Mouse (Mus musculus): ENCODE measurements around the gene Nrip3. TPM values are rescaled to one million over a fixed set of nuclear protein-coding genes. Genes with fewer than 3 reads are reported as not detected.
A peak's percentile ranks its signal among the peaks of the same experiment; 100 is the strongest.

Nrip3 gene
- polyA plus RNA-seq, 1 experiment = 3.2 TPM

DNA sequence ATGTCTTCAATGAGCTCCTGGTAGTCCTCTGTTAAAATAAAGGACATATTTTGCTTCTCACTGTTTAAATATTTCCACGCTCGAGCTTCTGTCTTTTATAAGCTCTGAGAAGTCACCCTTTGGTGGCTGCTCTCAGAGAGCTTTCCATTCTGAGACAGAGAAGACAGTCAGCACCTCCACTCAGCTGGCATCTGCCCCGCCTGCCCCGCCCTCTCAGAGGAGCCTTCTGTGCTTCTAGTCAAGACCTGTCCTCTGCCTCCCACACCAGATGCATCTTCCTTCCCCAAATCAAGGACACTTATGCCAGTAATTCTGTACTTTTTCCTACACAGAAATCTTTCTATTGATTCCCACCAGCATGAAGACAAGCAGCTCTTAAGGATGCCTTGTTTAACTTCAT lies 18.8 kb upstream of the Nrip3 start:
- TF ChIP-seq POLR2A (IDR thresholded peaks at IDR 0.05; ENCODE audit: borderline replicate concordance, extremely low read depth, insufficient read depth, insufficient read length, poor library complexity, severe bottlenecking) (no peak), CTCF (IDR thresholded peaks at IDR 0.05; ENCODE audit: borderline replicate concordance, extremely low read depth, insufficient read depth, insufficient read length) (no peak)
- no peak for DNase-seq (ENCODE audit: low read depth)

DNA sequence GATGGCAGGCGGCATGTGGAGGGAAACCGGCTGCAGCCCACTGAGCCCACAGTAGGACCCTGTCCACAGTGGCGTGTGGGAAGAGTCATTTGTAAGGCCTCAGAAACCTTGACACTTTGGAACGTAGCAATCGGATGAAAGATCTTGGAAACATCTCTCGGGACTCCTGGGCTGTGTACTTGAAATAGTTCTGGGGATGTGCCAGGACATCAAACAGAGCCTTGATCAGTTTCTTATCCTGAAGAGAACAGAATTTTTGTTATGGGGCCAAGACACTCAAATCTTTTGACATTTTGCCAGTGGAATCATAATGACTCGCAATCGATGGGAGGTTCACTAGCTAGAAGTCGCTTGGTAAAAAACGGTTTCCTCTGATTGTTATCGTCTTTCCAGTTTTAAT lies 17.3 kb upstream of the Nrip3 start:
- DNase-seq (ENCODE audit: low read depth) = peak; percentile 52

DNA sequence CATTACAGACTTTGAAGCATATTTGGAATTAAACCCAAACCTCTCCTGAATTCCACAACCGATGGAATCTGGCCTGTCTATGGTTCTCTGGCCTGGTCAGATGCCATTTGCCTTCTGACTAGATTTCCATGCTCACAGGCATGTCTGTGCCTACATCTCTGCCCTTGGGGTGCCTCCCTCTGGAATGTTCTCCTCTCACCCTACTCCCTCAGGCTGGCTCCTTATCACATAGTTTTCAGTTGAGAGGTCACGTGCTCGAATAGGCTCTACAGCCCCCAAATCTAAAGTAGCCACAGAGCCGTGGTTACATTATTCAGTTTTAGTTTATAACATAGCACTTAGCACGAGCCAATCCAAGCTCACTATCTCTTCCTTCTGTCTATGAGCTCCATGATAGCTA lies 13.7 kb upstream of the Nrip3 start:
- DNase-seq (ENCODE audit: low read depth) = no peak
- no peak for TF ChIP-seq CTCF (IDR thresholded peaks at IDR 0.05; ENCODE audit: borderline replicate concordance, extremely low read depth, insufficient read depth, insufficient read length)
- no peak for TF ChIP-seq POLR2A (IDR thresholded peaks at IDR 0.05; ENCODE audit: borderline replicate concordance, extremely low read depth, insufficient read depth, insufficient read length, poor library complexity, severe bottlenecking)

More for the DNA sequence above, 17.3 kb upstream of the Nrip3 start:
- TF ChIP-seq CTCF (IDR thresholded peaks at IDR 0.05; ENCODE audit: borderline replicate concordance, extremely low read depth, insufficient read depth, insufficient read length) (no peak), POLR2A (IDR thresholded peaks at IDR 0.05; ENCODE audit: borderline replicate concordance, extremely low read depth, insufficient read depth, insufficient read length, poor library complexity, severe bottlenecking) (no peak)

DNA sequence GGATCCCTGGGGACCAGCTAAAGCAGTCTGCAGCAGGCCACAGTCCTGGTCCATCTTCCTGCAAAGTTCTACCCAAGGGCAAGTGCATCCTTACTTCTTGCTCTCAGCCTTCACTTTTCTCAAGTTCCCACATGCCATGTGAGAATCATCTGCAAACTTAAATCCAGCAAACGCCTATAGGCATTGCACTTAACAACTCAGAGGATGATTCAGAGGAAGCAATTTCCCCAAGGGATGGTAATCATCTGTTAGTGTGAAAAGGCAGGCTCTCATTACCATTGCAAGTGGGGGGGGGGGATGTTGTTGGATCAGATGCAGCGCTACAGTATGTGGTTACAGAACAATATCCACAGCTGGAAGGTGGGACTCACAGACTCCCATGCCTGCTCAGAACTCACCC lies 12.7 kb upstream of the Nrip3 start:
- TF ChIP-seq POLR2A (IDR thresholded peaks at IDR 0.05; ENCODE audit: borderline replicate concordance, extremely low read depth, insufficient read depth, insufficient read length, poor library complexity, severe bottlenecking) = no peak
- no peak for TF ChIP-seq CTCF (IDR thresholded peaks at IDR 0.05; ENCODE audit: borderline replicate concordance, extremely low read depth, insufficient read depth, insufficient read length)
- peak; percentile 22 for DNase-seq (ENCODE audit: low read depth)

DNA sequence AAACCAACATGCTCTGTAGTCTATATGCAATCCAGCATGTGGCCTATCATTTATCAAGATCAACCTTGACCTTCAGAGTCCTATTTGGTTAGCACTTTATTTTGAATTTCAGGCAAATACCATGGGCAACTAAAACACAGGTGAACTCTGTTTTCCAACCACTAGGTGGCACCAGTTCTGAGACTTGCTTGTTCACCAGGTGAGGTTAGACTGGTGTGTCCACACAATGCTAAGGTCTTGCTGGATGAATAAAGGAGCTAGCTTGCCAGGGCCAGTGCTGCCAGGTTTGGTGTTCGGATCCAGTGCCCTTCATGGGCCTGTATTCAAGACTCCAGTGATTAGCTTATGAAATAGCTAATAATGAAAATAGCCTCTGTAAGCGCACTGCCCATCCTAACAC lies 10.9 kb upstream of the Nrip3 start:
- peak; percentile 77 for DNase-seq (ENCODE audit: low read depth)
- TF ChIP-seq POLR2A (IDR thresholded peaks at IDR 0.05; ENCODE audit: borderline replicate concordance, extremely low read depth, insufficient read depth, insufficient read length, poor library complexity, severe bottlenecking) (no peak), CTCF (IDR thresholded peaks at IDR 0.05; ENCODE audit: borderline replicate concordance, extremely low read depth, insufficient read depth, insufficient read length) (peak; percentile 69; the same call in 1 of the 2 replicates)

DNA sequence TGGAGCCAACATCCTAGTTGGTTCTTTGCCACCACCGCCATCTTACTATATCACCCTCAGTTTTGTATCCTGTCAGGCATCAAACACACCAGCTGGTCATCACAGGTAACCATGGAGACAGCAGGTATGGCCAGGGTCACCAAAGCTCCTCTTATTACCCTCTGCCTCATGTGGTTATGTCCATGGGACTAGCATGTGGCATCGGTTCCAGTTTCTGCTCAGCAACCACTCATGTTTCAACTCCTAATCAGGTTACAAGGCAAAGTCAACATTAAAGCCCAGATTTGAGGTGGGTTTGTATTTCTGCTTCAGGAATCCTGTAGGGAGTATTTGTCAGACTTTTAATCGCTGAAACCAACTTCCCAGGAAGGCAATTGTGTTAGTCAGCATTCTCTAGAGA lies 9.0 kb upstream of the Nrip3 start:
- DNase-seq (ENCODE audit: low read depth) = no peak
- TF ChIP-seq POLR2A (IDR thresholded peaks at IDR 0.05; ENCODE audit: borderline replicate concordance, extremely low read depth, insufficient read depth, insufficient read length, poor library complexity, severe bottlenecking) (no peak), CTCF (IDR thresholded peaks at IDR 0.05; ENCODE audit: borderline replicate concordance, extremely low read depth, insufficient read depth, insufficient read length) (no peak)

DNA sequence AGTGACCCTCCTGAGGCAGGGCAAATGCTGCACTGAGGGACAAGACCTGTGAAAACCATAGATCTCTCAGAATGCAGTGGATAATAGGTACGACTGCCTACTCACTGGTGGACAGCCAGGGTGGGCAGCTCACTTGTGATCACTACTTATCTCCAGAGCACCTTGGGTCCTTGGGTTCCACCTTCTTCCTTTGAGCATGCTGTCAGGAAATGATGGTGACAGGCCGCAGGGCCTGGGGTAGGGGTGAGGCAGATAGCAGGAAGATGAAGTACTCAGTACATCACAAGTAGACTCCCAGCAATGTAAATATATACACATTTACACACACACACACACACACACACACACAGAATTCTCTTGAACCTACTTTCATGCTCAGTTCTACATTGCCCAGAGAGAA lies 6.0 kb upstream of the Nrip3 start:
- TF ChIP-seq POLR2A (IDR thresholded peaks at IDR 0.05; ENCODE audit: borderline replicate concordance, extremely low read depth, insufficient read depth, insufficient read length, poor library complexity, severe bottlenecking) (no peak), CTCF (IDR thresholded peaks at IDR 0.05; ENCODE audit: borderline replicate concordance, extremely low read depth, insufficient read depth, insufficient read length) (no peak)

DNA sequence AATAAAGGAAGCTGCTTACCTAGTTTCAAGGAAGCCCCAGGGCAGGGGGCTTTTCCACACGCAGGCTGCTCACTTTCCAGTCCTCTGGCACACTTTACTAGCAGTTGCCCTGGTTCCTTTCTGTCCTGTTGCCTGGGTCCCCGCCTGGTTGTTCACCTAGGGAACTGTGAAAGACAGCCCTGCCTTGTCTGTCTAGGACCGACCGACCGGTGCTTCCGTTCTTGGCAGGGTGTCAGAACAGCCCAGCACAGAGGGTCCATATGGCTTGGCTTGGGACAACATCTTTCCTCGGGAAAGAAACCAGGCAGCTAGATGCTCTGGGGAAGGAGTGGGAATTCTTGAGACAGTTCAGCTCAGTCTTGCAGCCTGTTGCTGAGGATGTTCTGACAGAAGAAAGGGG lies 1.5 kb upstream of the Nrip3 start:
- no peak for TF ChIP-seq CTCF (IDR thresholded peaks at IDR 0.05; ENCODE audit: borderline replicate concordance, extremely low read depth, insufficient read depth, insufficient read length)
- no peak for TF ChIP-seq POLR2A (IDR thresholded peaks at IDR 0.05; ENCODE audit: borderline replicate concordance, extremely low read depth, insufficient read depth, insufficient read length, poor library complexity, severe bottlenecking)
- peak; percentile 67 for DNase-seq (ENCODE audit: low read depth)

More for the DNA sequence above, 6.0 kb upstream of the Nrip3 start:
- DNase-seq (ENCODE audit: low read depth) = no peak

DNA sequence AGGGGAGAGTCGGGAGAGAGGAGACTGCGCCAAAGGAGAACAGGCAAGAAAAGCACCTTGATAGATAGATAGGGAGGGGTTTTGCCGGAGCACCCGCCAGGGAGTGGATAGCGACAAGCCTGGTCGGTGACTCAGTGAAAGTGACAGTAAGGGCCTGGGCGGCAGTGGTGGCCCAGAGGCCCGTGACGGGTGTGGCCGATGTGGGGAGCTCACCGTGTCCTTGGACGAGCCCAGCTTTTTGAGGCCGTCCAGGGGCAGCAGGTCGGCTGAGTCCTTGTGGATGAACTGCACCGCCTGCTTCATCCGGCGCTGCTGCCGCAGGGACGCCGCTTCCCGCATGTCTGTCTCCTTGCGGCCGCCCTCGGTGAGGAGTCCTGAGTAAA lies 747 bp downstream of the Nrip3 start:
- no peak for TF ChIP-seq CTCF (IDR thresholded peaks at IDR 0.05; ENCODE audit: borderline replicate concordance, extremely low read depth, insufficient read depth, insufficient read length)
- no peak for TF ChIP-seq POLR2A (IDR thresholded peaks at IDR 0.05; ENCODE audit: borderline replicate concordance, extremely low read depth, insufficient read depth, insufficient read length, poor library complexity, severe bottlenecking)
- no peak for DNase-seq (ENCODE audit: low read depth)

DNA sequence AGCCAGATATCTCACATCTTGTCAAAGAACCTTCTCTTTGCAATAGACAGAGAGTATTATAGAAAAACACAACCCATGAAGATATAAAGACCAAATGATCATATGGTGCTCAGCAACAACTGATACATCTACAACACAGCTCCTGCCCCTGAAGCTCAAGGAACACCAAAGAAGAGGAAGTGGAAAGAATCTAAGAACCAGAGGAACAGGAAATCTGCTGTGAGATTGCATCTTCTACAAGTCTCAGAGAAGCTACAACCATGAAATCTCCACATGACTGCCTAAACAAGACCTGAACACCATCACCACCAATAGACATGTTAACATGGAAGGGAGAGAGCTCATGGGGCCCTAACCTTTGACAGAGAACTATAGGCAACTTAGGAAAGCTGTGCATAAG lies 9.6 kb downstream of the Nrip3 start:
- no peak for DNase-seq (ENCODE audit: low read depth)
- TF ChIP-seq CTCF (IDR thresholded peaks at IDR 0.05; ENCODE audit: borderline replicate concordance, extremely low read depth, insufficient read depth, insufficient read length) (no peak), POLR2A (IDR thresholded peaks at IDR 0.05; ENCODE audit: borderline replicate concordance, extremely low read depth, insufficient read depth, insufficient read length, poor library complexity, severe bottlenecking) (no peak)

DNA sequence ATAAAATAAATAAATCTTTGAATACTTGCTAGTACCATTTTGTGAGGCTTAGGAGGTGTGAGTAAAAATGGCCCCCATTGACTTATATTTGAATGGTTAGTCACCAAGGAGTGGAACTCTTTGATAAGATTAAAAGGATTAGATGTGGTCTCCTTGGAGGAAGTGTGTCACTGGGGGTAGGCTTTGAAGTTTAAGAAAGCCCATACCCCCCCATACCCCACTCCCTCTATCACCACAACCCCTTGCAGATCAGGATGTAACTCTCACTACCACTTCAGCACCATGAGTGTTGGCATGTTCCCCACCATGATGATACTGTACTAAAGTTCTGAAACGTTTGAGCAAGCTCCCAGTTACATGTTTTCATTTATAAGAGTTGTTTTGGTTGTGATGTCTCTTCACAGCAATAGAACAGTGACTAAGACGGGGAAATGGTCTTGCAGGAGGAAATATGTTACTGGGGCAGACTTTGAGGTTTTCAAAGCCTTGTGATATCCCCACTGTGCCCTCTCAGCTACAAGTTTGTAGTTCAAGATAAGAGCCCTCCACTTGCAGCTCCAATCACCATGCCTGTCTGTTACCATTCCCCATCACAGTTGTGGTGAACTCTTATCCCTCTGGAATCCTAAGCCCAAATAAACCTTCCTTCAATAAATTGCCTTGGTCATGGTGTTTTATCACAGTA lies 13.0 kb downstream of the Nrip3 start:
- DNase-seq (ENCODE audit: low read depth) = no peak
- no peak for TF ChIP-seq POLR2A (IDR thresholded peaks at IDR 0.05; ENCODE audit: borderline replicate concordance, extremely low read depth, insufficient read depth, insufficient read length, poor library complexity, severe bottlenecking)
- TF ChIP-seq CTCF (IDR thresholded peaks at IDR 0.05; ENCODE audit: borderline replicate concordance, extremely low read depth, insufficient read depth, insufficient read length) = no peak

DNA sequence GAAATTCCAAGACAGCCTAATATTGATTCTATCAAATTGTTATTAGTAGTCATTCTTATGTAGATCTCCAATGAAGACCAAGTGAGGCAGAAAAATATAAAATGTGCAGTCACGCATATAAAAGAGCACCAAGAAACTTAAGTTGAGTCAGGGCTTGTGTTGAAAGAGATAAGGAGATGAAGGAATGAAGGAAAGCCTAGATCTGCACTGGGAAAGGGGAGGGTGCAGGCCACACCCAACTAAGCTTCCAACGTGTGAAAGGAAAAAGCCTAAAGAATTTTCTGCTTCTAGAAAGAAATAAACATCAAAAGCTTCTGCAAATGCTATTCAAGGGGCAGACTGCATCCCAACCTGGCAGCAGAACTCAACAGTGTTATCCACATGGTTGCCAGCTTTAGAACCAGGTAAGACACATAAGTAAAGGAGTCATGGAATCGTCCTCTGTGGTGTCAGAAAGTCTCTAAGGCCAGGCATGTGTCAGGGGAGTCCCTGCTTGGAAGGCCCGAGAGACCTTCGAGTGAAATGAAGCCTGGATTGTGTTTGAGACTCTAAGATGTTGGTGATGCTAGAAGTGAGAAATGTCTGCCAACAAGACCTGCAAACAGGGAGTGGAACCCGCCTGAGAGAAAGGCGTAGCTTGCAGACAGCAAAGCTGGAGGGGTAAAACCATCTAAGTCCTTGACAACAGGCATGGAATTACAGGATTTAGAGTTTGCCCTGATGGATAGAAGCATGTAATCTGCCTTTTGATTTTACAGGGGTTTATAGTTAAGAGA lies 14.1 kb downstream of the Nrip3 start:
- TF ChIP-seq CTCF (IDR thresholded peaks at IDR 0.05; ENCODE audit: borderline replicate concordance, extremely low read depth, insufficient read depth, insufficient read length) (no peak), POLR2A (IDR thresholded peaks at IDR 0.05; ENCODE audit: borderline replicate concordance, extremely low read depth, insufficient read depth, insufficient read length, poor library complexity, severe bottlenecking) (no peak)
- no peak for DNase-seq (ENCODE audit: low read depth)

Data from brain, embryonic 14.5 days (tissue).